In the genomic region with DNA sequence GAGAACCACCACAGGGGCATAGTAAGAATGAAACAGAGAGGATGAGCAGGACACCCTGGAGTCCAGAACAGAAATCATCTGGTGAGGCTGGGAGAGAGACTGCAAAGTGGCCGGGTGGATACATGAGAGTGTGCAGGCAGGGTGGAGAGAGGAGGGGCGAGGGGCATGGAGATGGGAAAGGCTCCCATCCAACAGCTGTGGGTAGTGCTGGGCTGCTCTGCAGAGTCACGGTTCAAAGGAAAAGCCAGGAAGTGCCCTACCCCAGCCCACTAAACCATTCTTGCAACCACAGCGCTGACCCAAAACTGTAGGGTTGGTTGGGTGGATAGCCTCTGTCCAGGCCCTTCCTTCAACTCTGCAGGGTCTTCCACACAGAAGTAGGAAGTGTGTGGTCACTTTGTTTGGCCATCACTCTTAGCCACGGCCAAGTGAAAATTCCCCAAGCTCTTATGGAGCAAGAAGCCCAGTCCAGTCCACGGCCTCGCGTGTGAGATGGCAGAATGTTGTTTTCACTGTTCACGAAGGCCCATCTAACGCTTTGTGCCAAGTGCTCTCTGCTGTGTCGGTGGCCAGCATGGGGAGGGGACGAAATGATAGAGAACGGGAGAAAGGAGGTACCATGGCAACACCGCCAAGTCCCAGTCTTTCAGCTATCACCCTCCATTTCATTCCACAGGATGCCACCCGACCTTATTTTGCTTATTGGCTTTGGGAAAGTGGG, we compare ENCODE assay signal across 25 mouse cellular contexts. TPM values are rescaled to one million over a fixed set of nuclear protein-coding genes. Genes with fewer than 3 reads are reported as not detected.
A peak's percentile ranks its signal among the peaks of the same experiment; 100 is the strongest.
DNase-seq lines count a peak whose midpoint lies in the region; ATAC-seq lines count a peak whose summit lies in the region.
"Had no signal": no experiment of that assay in that cellular context is flagged by ENCODE, and none has a peak within 500 bp of the region (broad histone marks: within the 10 kb centered on the region; RNA-seq: fewer than 3 reads in every experiment).

No protein-coding gene starts in this region.

- H3K36me3 ChIP-seq in kidney, embryonic 16.5 days (ENCODE audit: insufficient read depth, low read length) = peaks cover 10% of the 10 kb centered on the region; the same call in 1 of the 2 replicates
- H3K36me3 ChIP-seq in limb, embryonic 15.5 days = peaks cover 24% of the 10 kb centered on the region; the same call in 1 of the 2 replicates
- H3K36me3 ChIP-seq in limb, embryonic 10.5 days = no peaks in the 10 kb centered on the region
- peaks cover 54% of the 10 kb centered on the region for H3K36me3 ChIP-seq in midbrain, embryonic 13.5 days
- H3K36me3 ChIP-seq in midbrain, embryonic 16.5 days (ENCODE audit: control insufficient read depth, insufficient read depth, low read length) = peaks cover 44% of the 10 kb centered on the region

- 75% methylated on average over 15 of the region's 15 CpGs for WGBS in kidney, embryonic 16.5 days
- WGBS in limb, embryonic 15.5 days = 82% methylated on average over 15 of the region's 15 CpGs
- 90% methylated on average over 15 of the region's 15 CpGs for WGBS in limb, embryonic 10.5 days
- 86% methylated on average over 15 of the region's 15 CpGs for WGBS in midbrain, embryonic 13.5 days
- 87% methylated on average over 15 of the region's 15 CpGs for WGBS in midbrain, embryonic 16.5 days

- DNase-seq in heart, adult 11 months = peak; percentile 92
- DNase-seq in heart, adult 8-10 months (ENCODE audit: low spot score) = no peak
- no peak for DNase-seq in kidney, adult 11 months
- DNase-seq in limb, embryonic 10.5 days (ENCODE audit: low spot score) = no peak
- DNase-seq: adrenal gland, adult 2 months; adrenal gland, postnatal 10 days; adrenal gland, postnatal 25 days; cerebellum, adult 11 months; cerebellum, adult 18-20 months; cerebellum, adult 8-10 months; cerebellum, adult 9-11 months; cerebellum, postnatal 14 days; cerebellum, postnatal 36 days; embryo, embryonic 11 days had no signal

- H3K9ac ChIP-seq in kidney, embryonic 16.5 days (replicated peaks; ENCODE audit: low read length) = no peak overlapping the region
- H3K9ac ChIP-seq in limb, embryonic 15.5 days = no peak overlapping the region
- H3K9ac ChIP-seq in midbrain, embryonic 13.5 days (replicated peaks) = no peak overlapping the region
- no peak overlapping the region for H3K9ac ChIP-seq in midbrain, embryonic 16.5 days (ENCODE audit: low read depth, low read length)
- H3K9ac ChIP-seq: embryonic facial prominence, embryonic 12.5 days; forebrain, embryonic 12.5 days had no signal

- ATAC-seq in kidney, embryonic 16.5 days (ENCODE audit: low FRiP score, low TSS enrichment) = 0 out of 2 replicates have a peak, but pooled peaks have one; percentile 64
- ATAC-seq in limb, embryonic 15.5 days (ENCODE audit: insufficient number of reproducible peaks, low FRiP score, low TSS enrichment, low read depth) = 0 out of 2 replicates have a peak, but pooled peaks have one; percentile 16
- ATAC-seq in midbrain, embryonic 13.5 days = 0 out of 2 replicates have a peak, but pooled peaks have one; percentile 37
- no peak for ATAC-seq in midbrain, embryonic 16.5 days
- ATAC-seq: forebrain, embryonic 14.5 days; forebrain, embryonic 16.5 days had no signal

- H3K27ac ChIP-seq in kidney, embryonic 16.5 days (ENCODE audit: low read length) = no peak overlapping the region
- no peak overlapping the region for H3K27ac ChIP-seq in limb, embryonic 15.5 days
- no peak overlapping the region for H3K27ac ChIP-seq in limb, embryonic 10.5 days
- no peak overlapping the region for H3K27ac ChIP-seq in midbrain, embryonic 13.5 days
- H3K27ac ChIP-seq in midbrain, embryonic 16.5 days (ENCODE audit: low read length) = no peak overlapping the region
- H3K27ac ChIP-seq: embryonic facial prominence, embryonic 12.5 days; forebrain, embryonic 10.5 days; forebrain, embryonic 12.5 days had no signal

- no peak overlapping the region for H3K4me2 ChIP-seq in kidney, embryonic 16.5 days (replicated peaks; ENCODE audit: low read depth, low read length)
- H3K4me2 ChIP-seq in limb, embryonic 15.5 days = no peak overlapping the region
- no peak overlapping the region for H3K4me2 ChIP-seq in midbrain, embryonic 13.5 days (replicated peaks)
- no peak overlapping the region for H3K4me2 ChIP-seq in midbrain, embryonic 16.5 days (ENCODE audit: low read length)
- H3K4me2 ChIP-seq: embryonic facial prominence, embryonic 12.5 days; forebrain, embryonic 12.5 days had no signal

- no peaks in the 10 kb centered on the region for H3K27me3 ChIP-seq in kidney, embryonic 16.5 days (ENCODE audit: insufficient read depth, low read length)
- H3K27me3 ChIP-seq in limb, embryonic 15.5 days = no peaks in the 10 kb centered on the region
- H3K27me3 ChIP-seq in limb, embryonic 10.5 days (ENCODE audit: low read depth, poor library complexity, severe bottlenecking) = no peaks in the 10 kb centered on the region
- H3K27me3 ChIP-seq in midbrain, embryonic 13.5 days = no peaks in the 10 kb centered on the region
- no peaks in the 10 kb centered on the region for H3K27me3 ChIP-seq in midbrain, embryonic 16.5 days (ENCODE audit: control insufficient read depth, insufficient read depth, low read depth, low read length)
- H3K27me3 ChIP-seq: embryonic facial prominence, embryonic 12.5 days; forebrain, embryonic 12.5 days had no signal

- no peaks in the 10 kb centered on the region for H3K9me3 ChIP-seq in kidney, embryonic 16.5 days (ENCODE audit: low read length)
- H3K9me3 ChIP-seq in limb, embryonic 15.5 days = no peaks in the 10 kb centered on the region
- H3K9me3 ChIP-seq in limb, embryonic 10.5 days (replicated peaks) = no peaks in the 10 kb centered on the region
- no peaks in the 10 kb centered on the region for H3K9me3 ChIP-seq in midbrain, embryonic 13.5 days
- H3K9me3 ChIP-seq in midbrain, embryonic 16.5 days (replicated peaks; ENCODE audit: control insufficient read depth, low read length, poor library complexity, severe bottlenecking) = no peaks in the 10 kb centered on the region
- H3K9me3 ChIP-seq: embryonic facial prominence, embryonic 12.5 days; forebrain, embryonic 10.5 days; forebrain, embryonic 12.5 days had no signal

- H3K4me3 ChIP-seq in kidney, embryonic 16.5 days (ENCODE audit: low read length) = no peak overlapping the region
- no peak overlapping the region for H3K4me3 ChIP-seq in limb, embryonic 15.5 days
- H3K4me3 ChIP-seq in limb, embryonic 10.5 days = no peak overlapping the region
- no peak overlapping the region for H3K4me3 ChIP-seq in midbrain, embryonic 13.5 days (replicated peaks)
- no peak overlapping the region for H3K4me3 ChIP-seq in midbrain, embryonic 16.5 days (ENCODE audit: low read depth, low read length)
- H3K4me3 ChIP-seq: embryonic facial prominence, embryonic 12.5 days; erythroblast, embryonic 14.5 days; forebrain, embryonic 10.5 days; forebrain, embryonic 12.5 days had no signal

- no peaks in the 10 kb centered on the region for H3K4me1 ChIP-seq in kidney, embryonic 16.5 days (ENCODE audit: insufficient read depth, low read length)
- no peaks in the 10 kb centered on the region for H3K4me1 ChIP-seq in limb, embryonic 15.5 days
- no peaks in the 10 kb centered on the region for H3K4me1 ChIP-seq in limb, embryonic 10.5 days
- no peaks in the 10 kb centered on the region for H3K4me1 ChIP-seq in midbrain, embryonic 13.5 days (replicated peaks)
- H3K4me1 ChIP-seq in midbrain, embryonic 16.5 days (ENCODE audit: control insufficient read depth, insufficient read depth, low read length) = no peaks in the 10 kb centered on the region
- H3K4me1 ChIP-seq: embryonic facial prominence, embryonic 12.5 days; forebrain, embryonic 12.5 days had no signal

RNA-seq across cellular contexts. Expression of a gene that starts 38.9 kb away (rescaled TPM):
- total RNA-seq in heart, adult 8-10 months (2022) = 100 to 1,000 TPM; 114 to 157 (median 136) TPM
- polyA plus RNA-seq in kidney, embryonic 16.5 days (2015; fragmentation: Nextera tagmentation; extraction: Ambion mirVana) = 37.9 and 39.5 TPM in 2 replicates
- 179 and 204 TPM in 2 replicates for polyA plus RNA-seq in limb, embryonic 15.5 days (2015; fragmentation: Nextera tagmentation; extraction: Ambion mirVana)
- 63.2 and 63.7 TPM in 2 replicates for polyA plus RNA-seq in limb, embryonic 10.5 days (2016; fragmentation: Nextera tagmentation; extraction: Ambion mirVana)
- 17.7 and 19.4 TPM in 2 replicates for polyA plus RNA-seq in midbrain, embryonic 13.5 days (2015; fragmentation: Nextera tagmentation; extraction: Ambion mirVana)
- polyA plus RNA-seq in midbrain, embryonic 16.5 days (2015; fragmentation: Nextera tagmentation; extraction: Ambion mirVana) = 5.0 and 8.4 TPM in 2 replicates
- total RNA-seq: MEL had no signal
